Mouse (Mus musculus): ENCODE data around the gene Cercam. TPM values are rescaled to one million over a fixed set of nuclear protein-coding genes. Genes with fewer than 3 reads are reported as not detected.

The Cercam gene
- polyA plus RNA-seq, 1 experiment from 2014 or later, result 21.5 TPM

DNA sequence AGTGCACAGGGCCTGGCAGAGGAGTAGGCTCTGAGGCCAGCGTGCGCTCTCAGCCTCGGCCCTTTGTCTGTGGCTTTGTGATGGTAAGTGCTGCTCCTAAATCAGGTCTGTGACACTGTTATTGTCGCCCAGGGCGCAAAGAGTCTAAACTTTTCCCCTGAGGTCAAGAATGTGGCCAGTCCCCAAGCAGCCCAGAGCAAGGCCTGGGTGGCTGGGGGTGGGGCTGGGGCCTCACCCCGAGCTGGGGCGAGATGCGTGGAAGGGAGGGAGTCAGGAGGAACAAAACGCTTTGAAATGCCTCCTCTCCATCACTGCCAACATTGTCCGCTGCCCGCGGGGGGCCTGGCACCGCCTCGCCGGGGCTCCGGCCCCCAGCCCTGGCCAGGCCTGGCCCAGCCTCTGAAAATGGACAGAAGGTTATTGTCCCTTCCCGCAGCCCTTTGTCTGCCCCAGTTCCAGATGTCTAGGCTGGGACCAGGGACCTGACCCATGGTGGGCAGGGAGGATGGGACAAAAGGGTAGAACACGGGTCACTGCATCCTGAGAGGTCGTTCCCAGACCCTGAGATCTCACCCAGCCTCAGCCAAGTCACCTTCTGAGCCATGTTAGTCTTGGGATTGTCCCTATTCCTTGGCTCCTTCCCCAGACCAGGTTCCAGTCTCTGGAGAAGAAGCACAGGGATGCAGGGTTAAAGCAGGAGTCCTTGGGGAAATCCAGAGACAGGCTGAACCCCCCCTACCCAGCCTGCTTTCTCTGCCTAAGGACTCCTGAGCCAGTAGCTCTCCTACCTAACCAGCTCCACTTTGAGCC lies 12.3 kb upstream of the Cercam start:
- Histone ChIP-seq H3K9ac (no peak overlapping the region), H3K4me1 (peaks cover 13% of the 10 kb centered on the region; the same call in 1 of the 2 replicates), H3K27me3 (peaks cover 3% of the 10 kb centered on the region; the same call in 1 of the 2 replicates), H3K36me3 (no peaks in the 10 kb centered on the region), H3K4me3 (replicated peaks) (no peak overlapping the region), H3K9me3 (replicated peaks) (no peaks in the 10 kb centered on the region), H3K4me2 (no peak overlapping the region), H3K27ac (no peak overlapping the region)
- WGBS, result 9% methylated on average over 19 of the region's 19 CpGs
- no peak for ATAC-seq (replicated peaks; ENCODE audit: low FRiP score)

DNA sequence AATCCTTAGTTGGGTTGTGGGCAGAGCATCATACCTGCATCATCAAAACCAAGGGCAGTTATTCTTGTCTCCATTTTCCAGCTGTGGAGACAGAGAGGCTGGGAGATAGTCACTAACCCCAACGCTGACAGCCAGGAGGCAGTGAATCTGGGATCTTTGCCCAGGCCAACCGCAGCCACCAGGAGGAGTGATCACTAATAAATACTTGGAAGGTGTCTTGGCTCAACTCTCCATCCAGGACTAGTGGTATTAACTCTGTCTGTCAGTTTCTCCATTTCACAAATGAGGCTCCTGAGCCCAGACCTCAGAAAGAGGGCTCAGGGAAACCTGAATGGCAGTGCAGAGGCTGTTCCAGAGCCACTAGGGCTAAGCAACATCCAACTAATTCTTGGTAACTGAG lies 11.6 kb upstream of the Cercam start:
- H3K27ac ChIP-seq, result no peak overlapping the region
- ATAC-seq (replicated peaks; ENCODE audit: low FRiP score), result no peak
- H3K9me3 ChIP-seq (replicated peaks), result no peaks in the 10 kb centered on the region
- WGBS, result 22% methylated on average over 2 of the region's 2 CpGs
- H3K9ac ChIP-seq, result no peak overlapping the region
- H3K4me2 ChIP-seq, result no peak overlapping the region
- H3K4me3 ChIP-seq (replicated peaks), result no peak overlapping the region
- H3K4me1 ChIP-seq, result peaks cover 13% of the 10 kb centered on the region; the same call in 1 of the 2 replicates
- no peaks in the 10 kb centered on the region for H3K36me3 ChIP-seq
- peaks cover 3% of the 10 kb centered on the region; the same call in 1 of the 2 replicates for H3K27me3 ChIP-seq

DNA sequence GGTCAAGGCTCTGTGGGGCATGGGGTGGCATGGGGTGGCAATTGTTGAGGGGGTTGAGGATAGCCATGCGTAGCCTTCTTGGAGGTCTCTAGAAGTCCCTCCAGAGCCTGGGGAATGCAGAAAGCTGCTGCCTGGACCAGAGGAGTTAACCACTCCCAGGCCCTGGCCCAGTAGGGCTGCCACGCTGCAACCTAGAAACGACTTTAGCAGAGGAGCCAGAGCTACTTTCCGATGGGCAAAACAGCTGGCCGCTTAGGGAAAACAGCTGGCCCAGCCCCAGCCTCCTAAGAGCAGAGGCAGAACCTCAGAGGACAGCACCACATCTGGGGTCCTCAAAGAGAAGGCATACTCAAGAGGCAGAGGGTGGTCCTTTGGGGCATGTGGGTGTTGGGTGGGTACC lies 11.0 kb upstream of the Cercam start:
- Histone ChIP-seq H3K27ac (no peak overlapping the region), H3K9me3 (replicated peaks) (no peaks in the 10 kb centered on the region), H3K4me3 (replicated peaks) (no peak overlapping the region), H3K4me2 (no peak overlapping the region), H3K9ac (no peak overlapping the region), H3K36me3 (no peaks in the 10 kb centered on the region), H3K27me3 (peaks cover 3% of the 10 kb centered on the region; the same call in 1 of the 2 replicates), H3K4me1 (peaks cover 13% of the 10 kb centered on the region; the same call in 1 of the 2 replicates)
- WGBS, result 63% methylated on average over 5 of the region's 5 CpGs
- no peak for ATAC-seq (replicated peaks; ENCODE audit: low FRiP score)

DNA sequence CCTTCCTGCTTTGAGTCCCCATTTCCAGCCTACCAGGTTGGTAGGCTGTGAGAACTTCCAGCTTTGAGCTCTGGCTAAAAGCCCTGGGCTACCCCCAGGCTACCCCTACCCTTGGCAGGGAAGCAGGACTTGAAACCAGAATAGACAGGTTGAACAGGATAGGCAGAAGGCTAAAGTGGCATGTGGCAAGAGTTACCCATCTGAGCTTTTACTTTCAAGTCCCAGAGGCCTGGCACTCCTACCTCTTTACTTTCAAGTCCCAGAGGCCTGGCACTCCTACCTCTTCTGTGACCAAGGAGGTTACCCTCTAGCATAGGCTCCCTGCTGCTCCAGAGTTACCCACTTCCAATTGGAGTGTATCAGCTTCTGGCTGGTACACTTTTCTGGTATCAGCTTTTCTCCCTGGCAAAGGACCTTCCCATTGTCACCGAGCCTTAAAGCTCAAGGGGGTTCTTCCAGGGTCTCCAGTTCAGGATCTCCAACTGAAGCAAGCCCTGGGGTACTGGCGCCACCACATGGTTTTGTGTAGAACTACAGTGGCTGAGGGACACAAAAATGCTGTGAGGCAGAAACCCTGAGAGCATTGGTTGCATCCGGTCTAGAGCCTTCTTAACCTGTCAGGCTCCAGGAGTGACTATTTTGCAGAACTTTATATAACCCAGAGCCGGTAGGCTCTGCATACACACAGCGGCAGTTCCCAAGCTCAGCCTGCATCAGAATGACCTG lies 10.1 kb upstream of the Cercam start:
- Histone ChIP-seq H3K4me2 (no peak overlapping the region), H3K9ac (no peak overlapping the region), H3K27ac (no peak overlapping the region), H3K27me3 (peaks cover 3% of the 10 kb centered on the region; the same call in 1 of the 2 replicates), H3K9me3 (replicated peaks) (no peaks in the 10 kb centered on the region), H3K4me3 (replicated peaks) (no peak overlapping the region), H3K4me1 (peaks cover 13% of the 10 kb centered on the region; the same call in 1 of the 2 replicates), H3K36me3 (no peaks in the 10 kb centered on the region)
- no peak for ATAC-seq (replicated peaks; ENCODE audit: low FRiP score)
- 12% methylated on average over 5 of the region's 5 CpGs for WGBS

DNA sequence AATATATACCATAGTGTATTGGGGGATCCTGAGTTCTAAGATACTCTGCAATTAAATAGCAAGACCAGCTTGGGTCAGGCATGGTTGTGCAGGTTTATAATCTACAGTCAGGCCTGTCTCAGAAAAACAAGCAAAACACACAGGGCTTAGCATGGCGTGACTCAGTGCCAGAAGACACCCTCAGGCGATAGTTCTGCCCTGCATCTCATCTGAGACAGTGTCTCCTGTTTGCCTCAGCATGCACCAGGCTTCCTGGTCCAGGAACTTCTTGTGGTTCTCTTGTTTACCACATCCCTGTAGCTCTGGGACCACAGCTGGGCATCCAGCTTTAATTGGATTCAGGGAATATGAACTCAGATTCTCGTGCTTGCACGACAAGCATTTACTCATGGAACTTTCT lies 3.8 kb upstream of the Cercam start:
- Histone ChIP-seq H3K4me1 (peaks cover 18% of the 10 kb centered on the region), H3K4me2 (no peak overlapping the region), H3K4me3 (replicated peaks) (no peak overlapping the region), H3K27me3 (no peaks in the 10 kb centered on the region), H3K9ac (no peak overlapping the region), H3K9me3 (replicated peaks) (no peaks in the 10 kb centered on the region), H3K36me3 (no peaks in the 10 kb centered on the region), H3K27ac (no peak overlapping the region)
- 77% methylated on average over 4 of the region's 4 CpGs for WGBS
- ATAC-seq (replicated peaks; ENCODE audit: low FRiP score), result no peak

DNA sequence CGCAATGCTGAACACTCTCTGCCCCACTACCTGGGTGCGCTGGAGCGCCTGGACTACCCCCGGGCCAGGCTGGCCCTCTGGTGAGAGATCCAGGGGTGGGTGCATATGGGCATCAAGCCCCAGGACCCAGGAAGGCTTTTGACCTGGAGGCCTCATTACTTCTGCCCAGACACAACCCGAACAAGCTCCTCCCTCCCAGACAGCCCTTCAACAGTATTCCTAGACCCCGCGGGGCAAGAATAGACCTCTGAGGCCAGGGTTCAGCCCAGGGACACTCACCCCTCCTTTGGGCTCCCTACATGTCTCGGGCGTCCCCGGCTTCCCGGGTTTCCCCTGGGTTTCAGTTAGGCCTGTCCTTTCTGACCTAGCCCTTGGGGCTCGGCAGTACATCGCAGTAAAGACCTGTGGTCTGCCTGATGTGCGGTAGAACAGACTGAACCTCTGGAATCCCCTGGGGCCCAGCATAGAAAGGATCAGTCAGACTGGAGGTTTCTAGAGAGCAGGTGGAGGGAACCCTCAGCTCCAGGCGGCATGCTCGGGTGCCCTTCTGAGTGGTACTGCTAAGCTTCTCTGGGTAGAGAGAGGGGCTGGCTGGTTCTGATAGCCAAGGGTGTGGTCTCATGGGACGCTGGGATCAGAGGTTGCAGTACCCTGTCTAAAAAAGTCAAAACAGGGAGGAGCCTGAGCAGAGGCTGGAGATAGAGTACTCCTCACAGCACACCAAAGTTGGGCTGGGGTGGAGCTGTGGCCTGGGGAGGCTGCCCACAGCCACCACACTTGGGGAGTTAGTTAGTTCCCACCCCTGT lies 885 bp downstream of the Cercam start:
- Histone ChIP-seq H3K9me3 (replicated peaks) (no peaks in the 10 kb centered on the region), H3K4me1 (peaks cover 25% of the 10 kb centered on the region), H3K27me3 (no peaks in the 10 kb centered on the region), H3K4me2 (peak overlapping the region; percentile 97), H3K9ac (peak overlapping the region; percentile 52), H3K27ac (peak overlapping the region; percentile 87; the same call in 1 of the 2 replicates), H3K36me3 (no peaks in the 10 kb centered on the region), H3K4me3 (replicated peaks) (peak overlapping the region; percentile 60)
- ATAC-seq (replicated peaks; ENCODE audit: low FRiP score), result peak; percentile 72
- WGBS, result 2% methylated on average over 17 of the region's 17 CpGs

DNA sequence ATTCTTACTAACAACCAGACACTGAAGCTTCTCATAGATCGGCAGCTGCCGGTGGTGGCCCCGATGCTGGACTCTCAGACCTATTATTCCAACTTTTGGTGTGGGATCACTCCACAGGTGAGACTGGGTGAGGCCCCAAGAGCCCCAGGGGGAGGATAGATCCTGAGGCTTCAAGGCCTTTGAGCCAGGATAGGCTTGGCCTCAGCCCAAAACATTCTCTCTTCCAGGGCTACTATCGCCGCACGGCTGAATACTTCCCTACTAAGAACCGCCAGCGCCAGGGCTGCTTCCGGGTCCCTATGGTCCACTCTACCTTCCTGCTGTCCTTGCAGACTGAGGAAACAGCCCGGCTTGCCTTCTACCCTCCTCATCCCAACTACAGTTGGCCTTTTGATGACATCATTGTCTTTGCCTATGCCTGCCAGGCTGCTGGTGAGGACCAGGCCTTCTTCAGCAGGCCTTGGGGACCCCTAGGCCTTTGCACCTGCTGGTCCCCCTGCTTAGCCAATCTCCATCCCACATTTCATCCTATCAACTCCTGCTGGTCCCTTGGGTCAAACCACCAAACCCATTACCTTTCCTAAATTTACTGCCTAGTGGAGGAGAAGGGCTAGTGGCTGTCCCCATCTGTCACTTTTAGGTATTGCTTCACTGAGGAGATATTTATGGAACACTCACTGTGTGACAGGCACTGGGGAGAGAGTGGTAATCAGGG lies 3.8 kb downstream of the Cercam start:
- Histone ChIP-seq H3K4me2 (no peak overlapping the region), H3K9ac (no peak overlapping the region), H3K27me3 (no peaks in the 10 kb centered on the region), H3K4me1 (peaks cover 25% of the 10 kb centered on the region), H3K36me3 (no peaks in the 10 kb centered on the region; the same call in 1 of the 2 replicates), H3K4me3 (replicated peaks) (no peak overlapping the region), H3K9me3 (replicated peaks) (no peaks in the 10 kb centered on the region), H3K27ac (no peak overlapping the region)
- no peak for ATAC-seq (replicated peaks; ENCODE audit: low FRiP score)
- WGBS, result 93% methylated on average over 10 of the region's 10 CpGs

DNA sequence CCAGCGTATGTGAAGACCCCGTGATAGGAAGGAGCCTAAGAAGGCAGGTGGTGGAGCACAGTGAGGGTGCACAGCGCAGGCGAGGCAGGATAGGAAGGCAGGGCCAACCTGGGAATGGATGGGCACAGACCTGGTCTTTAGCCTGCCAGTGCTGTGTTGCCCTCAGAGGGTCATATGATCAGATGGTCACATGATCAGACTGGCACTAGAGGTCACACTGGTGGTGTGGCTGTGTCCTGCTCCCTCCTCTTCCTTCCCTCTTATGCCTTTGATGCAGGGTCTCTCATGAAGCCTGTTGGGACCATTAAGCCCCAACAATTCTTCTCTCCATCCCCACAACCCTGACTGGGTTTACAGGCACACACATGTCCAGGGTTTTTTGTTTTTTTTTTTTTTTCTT lies 4.8 kb downstream of the Cercam start:
- no peak overlapping the region for H3K4me2 ChIP-seq
- peaks cover 20% of the 10 kb centered on the region for H3K4me1 ChIP-seq
- H3K9me3 ChIP-seq (replicated peaks), result no peaks in the 10 kb centered on the region
- H3K9ac ChIP-seq, result no peak overlapping the region
- no peak for ATAC-seq (replicated peaks; ENCODE audit: low FRiP score)
- no peaks in the 10 kb centered on the region; the same call in 1 of the 2 replicates for H3K36me3 ChIP-seq
- WGBS, result 91% methylated on average over 4 of the region's 4 CpGs
- H3K4me3 ChIP-seq (replicated peaks), result no peak overlapping the region
- H3K27ac ChIP-seq, result no peak overlapping the region
- no peaks in the 10 kb centered on the region for H3K27me3 ChIP-seq

DNA sequence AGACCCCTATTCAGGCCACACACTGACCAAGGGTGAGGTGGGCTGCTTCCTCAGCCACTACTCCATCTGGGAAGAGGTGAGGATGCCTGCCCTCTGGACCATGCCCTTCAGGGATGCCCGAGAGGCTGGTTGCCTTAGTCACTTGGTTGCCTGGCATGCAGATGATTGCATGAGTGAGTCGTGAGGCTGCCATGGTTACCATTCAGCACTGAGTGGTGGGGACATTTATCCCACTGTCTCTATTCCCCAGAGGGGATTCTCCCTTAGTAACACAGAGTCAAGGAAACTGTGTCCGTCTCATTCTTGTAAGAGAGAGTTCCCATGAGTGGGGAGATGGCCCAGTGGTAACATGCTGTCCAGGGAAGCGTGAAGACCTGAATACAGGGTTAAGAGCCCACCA lies 9.1 kb downstream of the Cercam start:
- ATAC-seq (replicated peaks; ENCODE audit: low FRiP score), result no peak
- Histone ChIP-seq H3K4me3 (replicated peaks) (no peak overlapping the region), H3K27ac (no peak overlapping the region), H3K36me3 (peaks cover 6% of the 10 kb centered on the region; the same call in 1 of the 2 replicates), H3K9me3 (replicated peaks) (no peaks in the 10 kb centered on the region), H3K27me3 (no peaks in the 10 kb centered on the region), H3K4me1 (0 out of 2 replicates have a peak, but pooled peaks cover 4% of the 10 kb centered on the region), H3K4me2 (no peak overlapping the region), H3K9ac (no peak overlapping the region)
- 78% methylated on average over 4 of the region's 4 CpGs for WGBS

DNA sequence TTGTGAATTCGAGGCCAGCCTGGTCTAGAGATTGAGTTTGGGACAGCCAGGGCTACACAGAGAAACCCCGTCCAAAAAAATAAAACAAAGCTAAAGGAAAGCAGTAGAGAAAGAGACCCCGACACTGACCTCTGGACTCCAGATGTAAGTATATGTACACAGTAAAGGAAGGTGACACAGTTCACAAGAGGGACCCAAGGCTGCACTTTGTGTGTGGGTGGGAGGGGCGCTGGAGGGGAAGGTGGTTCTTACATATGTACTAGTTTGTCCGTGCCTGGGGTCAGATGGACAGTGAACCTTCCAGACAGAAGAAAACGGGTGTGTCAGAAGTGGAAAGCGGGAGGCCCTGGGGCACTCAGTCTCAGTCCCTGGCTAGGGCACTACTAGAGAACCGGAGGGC lies 10.2 kb downstream of the Cercam start:
- H3K4me1 ChIP-seq, result 0 out of 2 replicates have a peak, but pooled peaks cover 4% of the 10 kb centered on the region
- peaks cover 6% of the 10 kb centered on the region; the same call in 1 of the 2 replicates for H3K36me3 ChIP-seq
- no peak overlapping the region for H3K9ac ChIP-seq
- 67% methylated on average over 8 of the region's 8 CpGs for WGBS
- H3K4me3 ChIP-seq (replicated peaks), result no peak overlapping the region
- H3K9me3 ChIP-seq (replicated peaks), result no peaks in the 10 kb centered on the region
- H3K27me3 ChIP-seq, result no peaks in the 10 kb centered on the region
- no peak overlapping the region for H3K4me2 ChIP-seq
- no peak for ATAC-seq (replicated peaks; ENCODE audit: low FRiP score)
- H3K27ac ChIP-seq, result no peak overlapping the region

All from kidney, embryonic 15.5 days (tissue).